Comparison of ENCODE assay signal across 19 mouse cellular contexts in the genomic region with DNA sequence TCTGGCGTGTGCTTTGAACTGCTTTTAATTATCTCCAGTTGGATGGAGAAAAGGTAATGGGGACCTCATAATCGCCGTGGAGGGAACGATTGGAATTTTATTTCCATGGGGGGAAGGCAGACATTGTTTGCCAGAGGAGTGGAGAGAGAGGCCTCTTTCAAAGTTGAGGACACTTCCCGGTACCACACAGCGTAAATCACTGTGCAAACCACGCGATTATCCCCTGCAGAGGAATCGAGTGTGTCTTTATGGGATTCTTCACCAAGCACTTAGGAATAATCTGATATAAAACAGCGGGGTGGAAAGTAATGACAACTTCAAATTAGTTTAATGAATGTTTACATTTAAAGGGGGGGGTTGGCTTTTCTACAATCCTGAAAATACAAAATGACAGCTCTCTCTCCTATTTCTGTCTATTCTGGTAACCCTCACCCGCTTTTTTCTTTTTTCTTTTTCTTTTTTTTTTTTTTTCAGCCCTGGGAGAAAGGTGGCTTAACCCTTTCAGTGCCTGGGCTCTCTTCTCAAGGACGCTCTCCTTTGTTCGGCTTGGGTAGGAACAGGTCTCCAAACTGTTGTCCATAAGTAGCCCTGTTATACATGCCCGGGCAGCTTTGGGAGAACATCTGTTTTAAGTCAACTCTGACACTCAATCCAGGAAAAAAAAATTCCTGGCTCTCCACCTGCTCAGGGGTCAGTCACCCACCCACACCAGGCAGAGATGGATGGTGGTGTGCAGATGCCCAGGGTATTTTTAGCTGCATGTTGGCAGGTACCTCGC.
DNase-seq lines count a peak whose midpoint lies in the region; ATAC-seq and TF ChIP-seq lines count a peak whose summit lies in the region.
"Had no signal": no experiment of that assay in that cellular context is flagged by ENCODE, and none has a peak within 500 bp of the region (broad histone marks: within the 10 kb centered on the region; RNA-seq: fewer than 3 reads in every experiment).

No protein-coding gene starts in this region.

- 0 out of 2 replicates have a peak overlapping the region, but pooled peaks have one; percentile 15 for H3K4me2 ChIP-seq in kidney, embryonic 16.5 days (replicated peaks; ENCODE audit: low read depth, low read length)
- peak overlapping the region; percentile 30 for H3K4me2 ChIP-seq in limb, embryonic 12.5 days
- H3K4me2 ChIP-seq in hindbrain, embryonic 13.5 days: no peak overlapping the region
- H3K4me2 ChIP-seq: liver, embryonic 15.5 days; midbrain, embryonic 12.5 days had no signal

- no peaks in the 10 kb centered on the region for H3K4me1 ChIP-seq in kidney, embryonic 16.5 days (ENCODE audit: insufficient read depth, low read length)
- no peaks in the 10 kb centered on the region for H3K4me1 ChIP-seq in kidney, adult 2 months (ENCODE audit: control insufficient read depth, insufficient read depth, low read length)
- peaks cover 53% of the 10 kb centered on the region for H3K4me1 ChIP-seq in embryonic facial prominence, embryonic 10.5 days
- peaks cover 30% of the 10 kb centered on the region for H3K4me1 ChIP-seq in limb, embryonic 12.5 days (replicated peaks)
- peaks cover 14% of the 10 kb centered on the region; the same call in 1 of the 2 replicates for H3K4me1 ChIP-seq in hindbrain, embryonic 13.5 days (replicated peaks)

- H3K4me3 ChIP-seq in kidney, embryonic 16.5 days (ENCODE audit: low read length): no peak overlapping the region
- H3K4me3 ChIP-seq in kidney, adult 2 months (ENCODE audit: insufficient read depth, low read depth, low read length): no peak overlapping the region
- H3K4me3 ChIP-seq in embryonic facial prominence, embryonic 10.5 days: peak overlapping the region; percentile 15; the same call in 1 of the 2 replicates
- H3K4me3 ChIP-seq in limb, embryonic 12.5 days (replicated peaks): no peak overlapping the region
- no peak overlapping the region for H3K4me3 ChIP-seq in hindbrain, embryonic 13.5 days
- H3K4me3 ChIP-seq: erythroblast, embryonic 14.5 days; liver, embryonic 15.5 days; midbrain, embryonic 12.5 days had no signal

- H3K36me3 ChIP-seq in kidney, embryonic 16.5 days (ENCODE audit: insufficient read depth, low read length): no peaks in the 10 kb centered on the region
- no peaks in the 10 kb centered on the region for H3K36me3 ChIP-seq in kidney, adult 2 months (ENCODE audit: control insufficient read depth, insufficient read depth, low read length)
- H3K36me3 ChIP-seq in embryonic facial prominence, embryonic 10.5 days (replicated peaks): no peaks in the 10 kb centered on the region
- no peaks in the 10 kb centered on the region for H3K36me3 ChIP-seq in limb, embryonic 12.5 days
- no peaks in the 10 kb centered on the region for H3K36me3 ChIP-seq in hindbrain, embryonic 13.5 days
- H3K36me3 ChIP-seq: liver, embryonic 15.5 days; midbrain, embryonic 12.5 days had no signal

- no peak for ATAC-seq in kidney, embryonic 16.5 days (ENCODE audit: low FRiP score, low TSS enrichment)
- no peak for ATAC-seq in limb, embryonic 12.5 days (ENCODE audit: insufficient number of reproducible peaks, insufficient read depth, low FRiP score, low TSS enrichment, low read depth)
- ATAC-seq in hindbrain, embryonic 13.5 days (ENCODE audit: low FRiP score): no peak
- ATAC-seq: CD4-positive, CD25-positive, alpha-beta regulatory T cell, adult 4 months had no signal

- no peaks in the 10 kb centered on the region for H3K9me3 ChIP-seq in kidney, embryonic 16.5 days (ENCODE audit: low read length)
- H3K9me3 ChIP-seq in embryonic facial prominence, embryonic 10.5 days: no peaks in the 10 kb centered on the region
- no peaks in the 10 kb centered on the region for H3K9me3 ChIP-seq in limb, embryonic 12.5 days
- no peaks in the 10 kb centered on the region for H3K9me3 ChIP-seq in hindbrain, embryonic 13.5 days
- H3K9me3 ChIP-seq: liver, embryonic 15.5 days; midbrain, embryonic 12.5 days had no signal

- no peak overlapping the region for H3K27ac ChIP-seq in kidney, embryonic 16.5 days (ENCODE audit: low read length)
- H3K27ac ChIP-seq in kidney, adult 2 months (ENCODE audit: insufficient read depth, low read depth, low read length): no peak overlapping the region
- peak overlapping the region; percentile 24; the same call in 1 of the 2 replicates for H3K27ac ChIP-seq in embryonic facial prominence, embryonic 10.5 days (replicated peaks)
- no peak overlapping the region for H3K27ac ChIP-seq in limb, embryonic 12.5 days
- H3K27ac ChIP-seq in hindbrain, embryonic 13.5 days: no peak overlapping the region
- H3K27ac ChIP-seq: liver, embryonic 15.5 days; midbrain, embryonic 12.5 days; stomach, postnatal 0 days had no signal

- intact Hi-C loops in left cerebral cortex, postnatal 4 days (cut with DNase I): no loop called here

- H3K9ac ChIP-seq in kidney, embryonic 16.5 days (replicated peaks; ENCODE audit: low read length): no peak overlapping the region
- no peak overlapping the region for H3K9ac ChIP-seq in limb, embryonic 12.5 days (replicated peaks)
- H3K9ac ChIP-seq in hindbrain, embryonic 13.5 days: no peak overlapping the region
- H3K9ac ChIP-seq: liver, embryonic 15.5 days; midbrain, embryonic 12.5 days had no signal

- no peak for DNase-seq in kidney, adult 2 months
- peak; percentile 46 for DNase-seq in embryo, embryonic 10.5 days (ENCODE audit: low spot score)
- peak; percentile 48 for DNase-seq in embryonic facial prominence, embryonic 10.5 days (ENCODE audit: low spot score)
- no peak for DNase-seq in left cerebral cortex, postnatal 4 days
- no peak for DNase-seq in thymus, postnatal 14 days
- DNase-seq: adrenal gland, postnatal 36 days; heart, adult 11 months; kidney, postnatal 25 days; layer of hippocampus, adult 9-11 months; right cerebral cortex, adult 18-20 months; thymus, postnatal 36 days had no signal

- H3K27me3 ChIP-seq in kidney, embryonic 16.5 days (ENCODE audit: insufficient read depth, low read length): 0 out of 2 replicates have a peak, but pooled peaks cover 2% of the 10 kb centered on the region
- no peaks in the 10 kb centered on the region for H3K27me3 ChIP-seq in kidney, adult 2 months (replicated peaks; ENCODE audit: control insufficient read depth, insufficient read depth, low read length)
- peaks cover 32% of the 10 kb centered on the region for H3K27me3 ChIP-seq in embryonic facial prominence, embryonic 10.5 days (replicated peaks; ENCODE audit: low read depth, poor library complexity, severe bottlenecking)
- H3K27me3 ChIP-seq in limb, embryonic 12.5 days: peaks cover 57% of the 10 kb centered on the region
- H3K27me3 ChIP-seq in hindbrain, embryonic 13.5 days: 0 out of 2 replicates have a peak, but pooled peaks cover 6% of the 10 kb centered on the region
- H3K27me3 ChIP-seq: liver, embryonic 15.5 days had no signal

- WGBS in kidney, embryonic 16.5 days: 25% methylated on average over 15 of the region's 15 CpGs
- WGBS in kidney, adult 2 months: 45% methylated on average over 15 of the region's 15 CpGs
- WGBS in embryonic facial prominence, embryonic 10.5 days: 32% methylated on average over 15 of the region's 15 CpGs
- WGBS in limb, embryonic 12.5 days: 13% methylated on average over 15 of the region's 15 CpGs
- WGBS in hindbrain, embryonic 13.5 days: 42% methylated on average over 15 of the region's 15 CpGs

- TF ChIP-seq POLR2A in kidney, adult 2 months (IDR thresholded peaks at IDR 0.05; ENCODE audit: low read depth, low read length): no peak

- TF ChIP-seq CTCF in kidney, adult 2 months (conservative IDR thresholded peaks at IDR 0.05; ENCODE audit: insufficient read depth, insufficient read length, low read depth, low read length): no peak

Comparison
In these comparisons a context has a peak if more than half of its experiments do, and no peak if none do; other contexts are left out.
1. DNase-seq: peak in embryo, embryonic 10.5 days (single experiment) and embryonic facial prominence, embryonic 10.5 days (single experiment); none in kidney, adult 2 months (single experiment), left cerebral cortex, postnatal 4 days (single experiment) and thymus, postnatal 14 days (single experiment).